Mouse (Mus musculus) urinary bladder, postnatal 14 days (tissue): ENCODE results near the gene Agxt2.

Experiments used
- DNase-seq: peaks from one replicate; pipeline ENCODE4 v3.0.0; 2021; ENCODE audit warnings: low spot score

The Agxt2 gene

GRCm38 (mm10) chr15:10358039-10358948 is at the start of gene Agxt2:
TSS of gene Agxt2 (plus strand) at chr15:10358532.
- no peak for DNase-seq

- no peak for DNase-seq
These were observed 46.5 kb upstream of the Agxt2 start for GRCm38 (mm10) chr15:10311826-10312225.

GRCm38 (mm10) chr15:10313522-10314455 is 44.5 kb upstream of the Agxt2 start:
- peak; percentile 72 for DNase-seq

GRCm38 (mm10) chr15:10325080-10325479 is 33.3 kb upstream of the Agxt2 start, which contains the start of gene Gm21973:
TSS of gene Gm21973 (plus strand) at chr15:10325380.
- no peak for DNase-seq

GRCm38 (mm10) chr15:10330626-10331025 is 27.7 kb upstream of the Agxt2 start:
- no peak for DNase-seq

- DNase-seq, result no peak
These were observed 25.8 kb upstream of the Agxt2 start for GRCm38 (mm10) chr15:10332566-10332965.

GRCm38 (mm10) chr15:10338606-10339005 is 19.7 kb upstream of the Agxt2 start:
- DNase-seq, result no peak

GRCm38 (mm10) chr15:10347044-10347443 is 11.3 kb upstream of the Agxt2 start:
- no peak for DNase-seq

- no peak for DNase-seq
These were observed 8.0 kb downstream of the Agxt2 start for GRCm38 (mm10) chr15:10366331-10366730.

GRCm38 (mm10) chr15:10375404-10375803 is 17.1 kb downstream of the Agxt2 start:
- no peak for DNase-seq

GRCm38 (mm10) chr15:10378338-10378959 is 20.1 kb downstream of the Agxt2 start:
- no peak for DNase-seq

GRCm38 (mm10) chr15:10379757-10380458 is 21.6 kb downstream of the Agxt2 start:
- no peak for DNase-seq

GRCm38 (mm10) chr15:10387263-10387662 is 28.9 kb downstream of the Agxt2 start:
- no peak for DNase-seq

GRCm38 (mm10) chr15:10399795-10400194 is 41.5 kb downstream of the Agxt2 start:
- no peak for DNase-seq

GRCm38 (mm10) chr15:10400415-10400814 is 42.1 kb downstream of the Agxt2 start:
- DNase-seq, result no peak

GRCm38 (mm10) chr15:10409842-10410241 is 51.5 kb downstream of the Agxt2 start:
- DNase-seq, result no peak

- no peak for DNase-seq
These were observed 52.5 kb downstream of the Agxt2 start for GRCm38 (mm10) chr15:10410881-10411280.

- DNase-seq, result no peak
These were observed 55.3 kb downstream of the Agxt2 start for GRCm38 (mm10) chr15:10413656-10414055.

- DNase-seq, result no peak
These were observed 62.9 kb downstream of the Agxt2 start for GRCm38 (mm10) chr15:10421138-10421784.

GRCm38 (mm10) chr15:10421785-10422144 is 63.4 kb downstream of the Agxt2 start:
- no peak for DNase-seq

GRCm38 (mm10) chr15:10426124-10426523 is 67.8 kb downstream of the Agxt2 start:
- DNase-seq, result no peak
